Mouse (Mus musculus) erythroblast, adult 5-6 weeks (primary cell): Measurements from ENCODE around the gene Mrvi1. TPM values are rescaled to one million over a fixed set of nuclear protein-coding genes. Genes with fewer than 3 reads are reported as not detected.

Source experiments
- ATAC-seq: replicated peaks from 2 replicates; pipeline ENCODE4 v1.8.0; 2016; ENCODE audit warnings: moderate number of reproducible peaks, mild to moderate bottlenecking, moderate TSS enrichment, inconsistent platforms; ENCODE audit not compliant: poor library complexity, low FRiP score, severe bottlenecking
- total RNA-seq, 2 experiments: library from RNA; stranded (forward) in 1 of 2; stranded (reverse) in 1 of 2; fragments of 150-400 nt in 1 of 2; fragments of 200-764, 138-1000 nt in 1 of 2; gene quantifications; 2 replicates each; pipeline versions ENCODE4 v1.2.3 to v1.2.4; 2015 to 2017; ENCODE audit warnings: low replicate concordance in 2 of 2

Mrvi1 gene
- total RNA-seq (2015; ENCODE audit: low replicate concordance) = 1.0 and 1.7 TPM in 2 replicates
- total RNA-seq (2017; ENCODE audit: low replicate concordance) = 0.14 and 1.1 TPM in 2 replicates

- ATAC-seq = no peak
These were observed at the start of gene Mrvi1 for GRCm38 (mm10) chr7:110982053-110982705. Gene Mrvi1 (minus strand): TSS chr7:110982461.

GRCm38 (mm10) chr7:111029046-111029553, 46.8 kb upstream of the Mrvi1 start:
- ATAC-seq = peak; percentile 72

GRCm38 (mm10) chr7:111028281-111029045, 46.2 kb upstream of the Mrvi1 start, which contains the start of gene Ctr9:
Gene Ctr9 (plus strand): TSS chr7:111028951.
- peak; percentile 96 for ATAC-seq

- no peak for ATAC-seq
These were observed 42.7 kb upstream of the Mrvi1 start for GRCm38 (mm10) chr7:111024912-111025311.

GRCm38 (mm10) chr7:111024068-111024594, 41.9 kb upstream of the Mrvi1 start:
- ATAC-seq = no peak

- ATAC-seq = no peak
These were observed 38.6 kb upstream of the Mrvi1 start for GRCm38 (mm10) chr7:111020814-111021213.

- ATAC-seq = no peak
These were observed 34.7 kb upstream of the Mrvi1 start for GRCm38 (mm10) chr7:111016921-111017320.

GRCm38 (mm10) chr7:111015731-111016130, 33.5 kb upstream of the Mrvi1 start:
- no peak for ATAC-seq

GRCm38 (mm10) chr7:111014893-111015292, 32.6 kb upstream of the Mrvi1 start:
- peak; percentile 90 for ATAC-seq

- ATAC-seq = no peak
These were observed 31.9 kb upstream of the Mrvi1 start for GRCm38 (mm10) chr7:111014039-111014605.

GRCm38 (mm10) chr7:111004136-111004840, 22.0 kb upstream of the Mrvi1 start:
- peak; percentile 85 for ATAC-seq

GRCm38 (mm10) chr7:110998887-110999827, 16.9 kb upstream of the Mrvi1 start:
- ATAC-seq = no peak

- no peak for ATAC-seq
These were observed 8.9 kb upstream of the Mrvi1 start for GRCm38 (mm10) chr7:110991221-110991494.

- no peak for ATAC-seq
These were observed 8.3 kb upstream of the Mrvi1 start for GRCm38 (mm10) chr7:110990356-110991220.

GRCm38 (mm10) chr7:110989286-110989879, 7.1 kb upstream of the Mrvi1 start:
- no peak for ATAC-seq

- ATAC-seq = no peak
These were observed 5.8 kb upstream of the Mrvi1 start for GRCm38 (mm10) chr7:110988081-110988480.

- ATAC-seq = no peak
These were observed 3.5 kb upstream of the Mrvi1 start for GRCm38 (mm10) chr7:110985581-110986265.
